Comparison of ENCODE assay signal across 8 mouse cellular contexts in genomic region chr12:112143833-112144201, GRCm38 (mm10). TPM values are rescaled to one million over a fixed set of nuclear protein-coding genes. Genes with fewer than 3 reads are reported as not detected.
DNase-seq lines count a peak whose midpoint lies in the region; ATAC-seq and TF ChIP-seq lines count a peak whose summit lies in the region.

No protein-coding gene starts in this region.

- no peak for DNase-seq in lung, embryonic 14.5 days
- no peak for DNase-seq in lung, postnatal 14 days
- DNase-seq in limb, embryonic 11.5 days (ENCODE audit: low spot score) = peak; percentile 47
- DNase-seq in adrenal gland, postnatal 14 days = no peak
- no peak for DNase-seq in frontal cortex, postnatal 36 days (ENCODE audit: low spot score in 2 of 2)

- H3K27me3 ChIP-seq in lung, embryonic 14.5 days (ENCODE audit: insufficient read depth, low read length) = peaks cover 65% of the 10 kb centered on the region
- H3K27me3 ChIP-seq in forebrain, embryonic 12.5 days = peaks cover 48% of the 10 kb centered on the region
- peaks cover 38% of the 10 kb centered on the region for H3K27me3 ChIP-seq in limb, embryonic 11.5 days (ENCODE audit: control insufficient read depth, insufficient read depth, low read length)

- H3K36me3 ChIP-seq in lung, embryonic 14.5 days (ENCODE audit: insufficient read depth) = no peaks in the 10 kb centered on the region
- 0 out of 2 replicates have a peak, but pooled peaks cover 3% of the 10 kb centered on the region for H3K36me3 ChIP-seq in forebrain, embryonic 12.5 days (replicated peaks)
- no peaks in the 10 kb centered on the region for H3K36me3 ChIP-seq in limb, embryonic 11.5 days (ENCODE audit: control insufficient read depth, insufficient read depth, low read length)

- no peak for TF ChIP-seq POLR2A in olfactory bulb, adult 2 months (IDR thresholded peaks at IDR 0.05; ENCODE audit: insufficient read depth, low read depth, low read length)

- peak overlapping the region; percentile 65 for H3K4me2 ChIP-seq in lung, embryonic 14.5 days
- peak overlapping the region; percentile 98 for H3K4me2 ChIP-seq in forebrain, embryonic 12.5 days
- H3K4me2 ChIP-seq in limb, embryonic 11.5 days (ENCODE audit: low read depth, severe bottlenecking) = peak overlapping the region; percentile 91

- no peaks in the 10 kb centered on the region for H3K9me3 ChIP-seq in lung, embryonic 14.5 days (ENCODE audit: low read depth, low read length)
- H3K9me3 ChIP-seq in forebrain, embryonic 12.5 days = no peaks in the 10 kb centered on the region
- H3K9me3 ChIP-seq in limb, embryonic 11.5 days (ENCODE audit: control insufficient read depth, low read length) = no peaks in the 10 kb centered on the region

- H3K4me1 ChIP-seq in lung, embryonic 14.5 days (ENCODE audit: insufficient read depth) = no peaks in the 10 kb centered on the region
- H3K4me1 ChIP-seq in forebrain, embryonic 12.5 days = peaks cover 66% of the 10 kb centered on the region
- peaks cover 37% of the 10 kb centered on the region for H3K4me1 ChIP-seq in limb, embryonic 11.5 days (ENCODE audit: control insufficient read depth, insufficient read depth, low read length)
- peaks cover 49% of the 10 kb centered on the region for H3K4me1 ChIP-seq in olfactory bulb, adult 2 months (ENCODE audit: control insufficient read depth, insufficient read depth, low read length)

- WGBS in lung, embryonic 14.5 days = 2% methylated on average over 43 of the region's 52 CpGs
- under 1% methylated on average over 50 of the region's 52 CpGs for WGBS in forebrain, embryonic 12.5 days
- 1% methylated on average over 31 of the region's 52 CpGs for WGBS in limb, embryonic 11.5 days
- WGBS in olfactory bulb, adult 2 months = under 1% methylated on average over 51 of the region's 52 CpGs

- TF ChIP-seq CTCF in lung, embryonic 14.5 days (IDR thresholded peaks at IDR 0.05; ENCODE audit: low read depth) = no peak
- TF ChIP-seq CTCF in olfactory bulb, adult 2 months (IDR thresholded peaks at IDR 0.05; ENCODE audit: insufficient read depth, low read depth, low read length) = no peak

- no peak overlapping the region for H3K27ac ChIP-seq in lung, embryonic 14.5 days (ENCODE audit: low read depth)
- peak overlapping the region; percentile 81 for H3K27ac ChIP-seq in forebrain, embryonic 12.5 days
- no peak overlapping the region for H3K27ac ChIP-seq in limb, embryonic 11.5 days (replicated peaks; ENCODE audit: low read depth, low read length)
- no peak overlapping the region for H3K27ac ChIP-seq in olfactory bulb, adult 2 months (ENCODE audit: insufficient read depth, low read depth, low read length)

- H3K9ac ChIP-seq in lung, embryonic 14.5 days = no peak overlapping the region
- H3K9ac ChIP-seq in forebrain, embryonic 12.5 days = peak overlapping the region; percentile 74
- H3K9ac ChIP-seq in limb, embryonic 11.5 days (ENCODE audit: low read length) = 0 out of 2 replicates have a peak overlapping the region, but pooled peaks have one; percentile 0

- peak overlapping the region; percentile 52 for H3K4me3 ChIP-seq in lung, embryonic 14.5 days (ENCODE audit: low read depth, low read length)
- peak overlapping the region; percentile 65 for H3K4me3 ChIP-seq in forebrain, embryonic 12.5 days (replicated peaks)
- H3K4me3 ChIP-seq in limb, embryonic 11.5 days (ENCODE audit: low read depth, low read length) = peak overlapping the region; percentile 39
- peak overlapping the region; percentile 61 for H3K4me3 ChIP-seq in olfactory bulb, adult 2 months (ENCODE audit: insufficient read depth, low read depth, low read length)

- ATAC-seq in lung, embryonic 14.5 days (ENCODE audit: insufficient read depth) = no peak
- ATAC-seq in forebrain, embryonic 12.5 days (ENCODE audit: low FRiP score) = no peak; the same call in 1 of the 2 replicates
- no peak for ATAC-seq in limb, embryonic 11.5 days (ENCODE audit: insufficient number of reproducible peaks, low FRiP score, low TSS enrichment, low read depth)
- no peak for ATAC-seq in megakaryocyte, adult 5-6 weeks (ENCODE audit: poor library complexity, severe bottlenecking)

RNA-seq across cellular contexts. Expression of gene Kif26a, which starts 2.2 kb away (rescaled TPM):
- 2.2 and 2.3 TPM in 2 replicates for polyA plus RNA-seq in lung, embryonic 14.5 days (2014; fragmentation: Nextera tagmentation; extraction: Ambion mirVana)
- polyA plus RNA-seq in forebrain, embryonic 12.5 days (2016; fragmentation: Nextera tagmentation; extraction: Ambion mirVana) = 11.8 and 14.0 TPM in 2 replicates
- 2.8 and 3.5 TPM in 2 replicates for polyA plus RNA-seq in limb, embryonic 11.5 days (2014; fragmentation: Nextera tagmentation; extraction: Ambion mirVana)
- polyA plus RNA-seq in olfactory bulb, adult 2 months (2012; ENCODE audit: insufficient read depth, insufficient read length, low replicate concordance, missing spikeins) = not detected in 2 replicates
- 12.8 and 15.4 TPM in 2 replicates for total RNA-seq in adrenal gland, postnatal 14 days (2021)
- total RNA-seq in megakaryocyte, adult 5-6 weeks (2015) = not detected in 2 replicates
- not detected in 2 replicates for total RNA-seq in megakaryocyte, adult 5-6 weeks (2017)

RNA-seq across cellular contexts. Expression of gene Aspg, which starts 37.3 kb away (rescaled TPM):
- polyA plus RNA-seq in lung, embryonic 14.5 days (2014; fragmentation: Nextera tagmentation; extraction: Ambion mirVana) = 1.6 TPM in 2 replicates
- polyA plus RNA-seq in forebrain, embryonic 12.5 days (2016; fragmentation: Nextera tagmentation; extraction: Ambion mirVana) = 0.23 and 0.59 TPM in 2 replicates
- 1.6 and 2.0 TPM in 2 replicates for polyA plus RNA-seq in limb, embryonic 11.5 days (2014; fragmentation: Nextera tagmentation; extraction: Ambion mirVana)
- polyA plus RNA-seq in olfactory bulb, adult 2 months (2012; ENCODE audit: insufficient read depth, insufficient read length, low replicate concordance, missing spikeins) = not detected in 2 replicates
- 40.1 and 40.8 TPM in 2 replicates for total RNA-seq in adrenal gland, postnatal 14 days (2021)
- total RNA-seq in megakaryocyte, adult 5-6 weeks (2015) = not detected in 2 replicates
- total RNA-seq in megakaryocyte, adult 5-6 weeks (2017) = not detected in 2 replicates
